Mouse (Mus musculus): ENCODE measurements around the gene Mageb18. TPM values are rescaled to one million over a fixed set of nuclear protein-coding genes. Genes with fewer than 3 reads are reported as not detected.

Gene Mageb18
- polyA plus RNA-seq, 1 experiment from 2014 or later, result not detected

DNA sequence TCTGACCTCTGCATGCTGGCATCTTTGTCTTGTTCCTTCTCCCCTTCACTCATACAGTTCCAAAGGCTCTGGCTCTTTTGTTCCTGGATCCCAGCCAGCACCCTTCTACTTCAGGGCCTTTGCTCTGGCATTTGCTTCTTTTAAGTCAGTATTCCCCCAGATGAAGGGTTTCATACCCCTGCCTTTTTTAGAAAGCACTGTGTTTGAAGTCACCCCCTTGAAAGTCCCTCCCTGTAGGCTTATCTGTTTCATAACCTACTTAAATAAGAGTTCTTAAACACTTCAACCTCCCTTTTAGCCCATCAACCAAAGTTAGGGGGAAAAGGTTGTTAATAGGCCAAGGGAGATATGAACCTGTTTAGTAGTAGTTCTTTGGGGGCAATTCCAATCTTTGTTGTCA lies 212.0 kb downstream of the Mageb18 start:
- Histone ChIP-seq H3K4me3 (ENCODE audit: low read depth, low read length) (no peak overlapping the region), H3K9ac (ENCODE audit: low read depth, low read length) (no peak overlapping the region), H3K27ac (ENCODE audit: low read length) (no peak overlapping the region), H3K36me3 (ENCODE audit: control insufficient read depth, insufficient read depth) (no peaks in the 10 kb centered on the region), H3K4me2 (ENCODE audit: low read depth, low read length) (no peak overlapping the region), H3K27me3 (ENCODE audit: control insufficient read depth, insufficient read depth, low read depth, low read length) (no peaks in the 10 kb centered on the region), H3K4me1 (ENCODE audit: control insufficient read depth, low read depth, low read length) (no peaks in the 10 kb centered on the region), H3K9me3 (replicated peaks; ENCODE audit: control insufficient read depth, low read length) (no peaks in the 10 kb centered on the region)
- no peak for ATAC-seq (ENCODE audit: low read depth)

DNA sequence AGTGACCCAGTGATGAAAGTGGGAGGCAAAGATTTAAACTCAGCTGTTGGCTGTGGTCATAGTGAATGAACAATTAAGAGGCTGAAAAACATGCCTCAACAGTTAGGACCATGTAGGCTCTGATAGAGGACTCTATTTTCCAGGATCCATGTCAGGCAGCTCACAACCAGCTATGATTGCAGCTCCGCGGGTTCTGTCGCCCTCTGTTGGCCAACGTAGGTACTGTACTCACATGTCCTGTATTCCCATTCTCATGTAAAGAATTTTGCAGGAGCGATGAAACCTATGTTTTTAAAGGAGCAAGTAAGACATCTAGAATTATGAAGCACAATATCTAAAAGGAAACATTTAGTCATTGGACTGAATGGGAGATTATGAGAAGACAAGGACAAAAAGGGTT lies 256.4 kb downstream of the Mageb18 start:
- Histone ChIP-seq H3K27me3 (ENCODE audit: control insufficient read depth, insufficient read depth, low read depth, low read length) (no peaks in the 10 kb centered on the region), H3K4me3 (ENCODE audit: low read depth, low read length) (no peak overlapping the region), H3K9me3 (replicated peaks; ENCODE audit: control insufficient read depth, low read length) (no peaks in the 10 kb centered on the region), H3K4me1 (ENCODE audit: control insufficient read depth, low read depth, low read length) (no peaks in the 10 kb centered on the region), H3K36me3 (ENCODE audit: control insufficient read depth, insufficient read depth) (no peaks in the 10 kb centered on the region), H3K27ac (ENCODE audit: low read length) (no peak overlapping the region), H3K4me2 (ENCODE audit: low read depth, low read length) (no peak overlapping the region), H3K9ac (ENCODE audit: low read depth, low read length) (no peak overlapping the region)
- ATAC-seq (ENCODE audit: low read depth), result no peak
- 13% methylated on average over 5 of the region's 5 CpGs for WGBS (ENCODE audit: insufficient replicate concordance)

DNA sequence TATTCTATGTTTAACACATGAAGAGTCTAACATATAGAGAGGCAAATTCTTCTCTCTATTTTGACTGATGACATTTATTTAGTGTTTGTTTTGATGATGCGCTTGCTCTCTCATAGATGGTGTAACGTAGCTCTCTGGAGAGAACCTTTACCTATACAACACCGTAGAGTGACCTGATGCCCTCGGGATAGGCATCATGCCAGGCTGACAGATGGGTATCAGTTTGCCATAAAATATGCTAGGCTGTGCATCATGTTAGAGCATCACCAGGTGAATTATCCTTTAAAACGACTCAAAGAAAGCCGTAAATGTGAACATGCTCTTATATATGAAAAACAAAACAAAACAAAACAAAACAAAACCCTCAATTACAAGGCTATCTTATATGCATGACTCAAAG lies 258.5 kb downstream of the Mageb18 start:
- no peaks in the 10 kb centered on the region for H3K4me1 ChIP-seq (ENCODE audit: control insufficient read depth, low read depth, low read length)
- no peak for ATAC-seq (ENCODE audit: low read depth)
- no peaks in the 10 kb centered on the region for H3K9me3 ChIP-seq (replicated peaks; ENCODE audit: control insufficient read depth, low read length)
- no peak overlapping the region for H3K27ac ChIP-seq (ENCODE audit: low read length)
- no peak overlapping the region for H3K9ac ChIP-seq (ENCODE audit: low read depth, low read length)
- WGBS (ENCODE audit: insufficient replicate concordance), result 63% methylated on average over 6 of the region's 6 CpGs
- no peak overlapping the region for H3K4me3 ChIP-seq (ENCODE audit: low read depth, low read length)
- H3K4me2 ChIP-seq (ENCODE audit: low read depth, low read length), result no peak overlapping the region
- no peaks in the 10 kb centered on the region for H3K27me3 ChIP-seq (ENCODE audit: control insufficient read depth, insufficient read depth, low read depth, low read length)
- no peaks in the 10 kb centered on the region for H3K36me3 ChIP-seq (ENCODE audit: control insufficient read depth, insufficient read depth)

DNA sequence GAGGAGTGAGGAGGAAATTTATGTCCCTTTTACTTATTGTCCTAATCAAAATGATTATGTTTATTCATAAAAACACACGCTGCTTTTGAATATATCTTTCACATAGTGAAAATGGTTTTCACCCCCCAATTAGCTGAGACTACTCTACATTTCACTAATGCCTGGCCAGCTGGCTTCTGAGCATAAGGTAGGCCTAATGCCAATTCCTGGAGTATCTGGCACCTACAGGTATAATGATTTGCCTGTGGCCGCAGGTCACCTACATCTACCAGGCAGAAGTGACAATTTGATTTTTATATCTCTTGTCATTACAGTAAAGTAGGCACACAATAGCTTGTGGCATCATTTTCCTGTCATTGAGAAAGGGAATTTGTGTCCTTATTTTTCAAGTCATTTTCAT lies 259.8 kb downstream of the Mageb18 start:
- Histone ChIP-seq H3K27ac (ENCODE audit: low read length) (no peak overlapping the region), H3K9me3 (replicated peaks; ENCODE audit: control insufficient read depth, low read length) (no peaks in the 10 kb centered on the region), H3K4me1 (ENCODE audit: control insufficient read depth, low read depth, low read length) (no peaks in the 10 kb centered on the region), H3K27me3 (ENCODE audit: control insufficient read depth, insufficient read depth, low read depth, low read length) (no peaks in the 10 kb centered on the region), H3K4me3 (ENCODE audit: low read depth, low read length) (no peak overlapping the region), H3K4me2 (ENCODE audit: low read depth, low read length) (no peak overlapping the region), H3K9ac (ENCODE audit: low read depth, low read length) (no peak overlapping the region), H3K36me3 (ENCODE audit: control insufficient read depth, insufficient read depth) (no peaks in the 10 kb centered on the region)
- WGBS (ENCODE audit: insufficient replicate concordance), result 65% methylated on average over 2 of the region's 2 CpGs
- ATAC-seq (ENCODE audit: low read depth), result no peak

DNA sequence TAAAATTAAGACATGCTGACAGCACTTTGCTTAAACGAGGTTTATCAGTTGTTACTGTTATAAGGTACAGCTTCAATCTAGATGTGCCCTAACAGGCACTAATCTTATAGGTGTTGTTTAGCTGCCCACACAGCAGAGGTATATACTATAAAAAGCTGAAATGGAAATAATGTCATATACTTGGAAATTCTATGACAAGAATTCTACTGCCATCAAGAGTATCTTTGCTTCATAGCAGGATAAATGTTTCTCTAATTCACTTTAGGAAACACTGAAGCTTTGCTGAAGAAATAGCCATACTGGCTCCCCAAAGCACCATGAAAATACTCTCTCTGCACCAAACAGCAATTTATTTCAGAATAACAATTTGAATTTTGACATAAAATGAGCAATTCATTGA lies 265.9 kb downstream of the Mageb18 start:
- Histone ChIP-seq H3K36me3 (ENCODE audit: control insufficient read depth, insufficient read depth) (no peaks in the 10 kb centered on the region), H3K27me3 (ENCODE audit: control insufficient read depth, insufficient read depth, low read depth, low read length) (no peaks in the 10 kb centered on the region), H3K4me3 (ENCODE audit: low read depth, low read length) (no peak overlapping the region), H3K9ac (ENCODE audit: low read depth, low read length) (no peak overlapping the region), H3K4me1 (ENCODE audit: control insufficient read depth, low read depth, low read length) (no peaks in the 10 kb centered on the region), H3K9me3 (replicated peaks; ENCODE audit: control insufficient read depth, low read length) (no peaks in the 10 kb centered on the region), H3K27ac (ENCODE audit: low read length) (no peak overlapping the region), H3K4me2 (ENCODE audit: low read depth, low read length) (no peak overlapping the region)
- ATAC-seq (ENCODE audit: low read depth), result no peak
- WGBS (ENCODE audit: insufficient replicate concordance), result 42% methylated on average over 1 of the region's 1 CpGs

DNA sequence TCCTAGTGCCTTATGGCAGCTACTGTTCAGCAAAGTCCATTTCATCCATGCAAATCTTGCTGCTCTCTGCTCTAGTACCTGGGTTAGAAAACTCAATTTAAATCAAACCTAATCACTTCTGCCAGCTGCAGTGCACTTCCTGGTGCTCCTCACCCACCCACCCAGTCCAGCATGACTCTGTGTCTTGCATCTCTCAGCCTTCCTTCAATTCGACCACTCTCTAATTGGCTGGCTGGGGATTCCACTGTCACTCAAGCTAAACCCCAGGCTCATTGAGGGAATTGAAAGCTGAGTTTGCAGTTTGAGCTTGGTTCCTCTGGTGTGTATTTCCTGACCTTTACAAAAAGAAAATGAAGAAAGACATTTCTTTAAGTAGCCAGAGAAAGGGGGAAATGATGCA lies 275.8 kb downstream of the Mageb18 start:
- ATAC-seq (ENCODE audit: low read depth), result no peak
- Histone ChIP-seq H3K36me3 (ENCODE audit: control insufficient read depth, insufficient read depth) (no peaks in the 10 kb centered on the region), H3K27ac (ENCODE audit: low read length) (no peak overlapping the region), H3K9me3 (replicated peaks; ENCODE audit: control insufficient read depth, low read length) (no peaks in the 10 kb centered on the region), H3K27me3 (ENCODE audit: control insufficient read depth, insufficient read depth, low read depth, low read length) (no peaks in the 10 kb centered on the region), H3K4me2 (ENCODE audit: low read depth, low read length) (no peak overlapping the region), H3K4me3 (ENCODE audit: low read depth, low read length) (no peak overlapping the region), H3K4me1 (ENCODE audit: control insufficient read depth, low read depth, low read length) (no peaks in the 10 kb centered on the region), H3K9ac (ENCODE audit: low read depth, low read length) (no peak overlapping the region)
- WGBS (ENCODE audit: insufficient replicate concordance), result 29% methylated on average over 1 of the region's 1 CpGs

DNA sequence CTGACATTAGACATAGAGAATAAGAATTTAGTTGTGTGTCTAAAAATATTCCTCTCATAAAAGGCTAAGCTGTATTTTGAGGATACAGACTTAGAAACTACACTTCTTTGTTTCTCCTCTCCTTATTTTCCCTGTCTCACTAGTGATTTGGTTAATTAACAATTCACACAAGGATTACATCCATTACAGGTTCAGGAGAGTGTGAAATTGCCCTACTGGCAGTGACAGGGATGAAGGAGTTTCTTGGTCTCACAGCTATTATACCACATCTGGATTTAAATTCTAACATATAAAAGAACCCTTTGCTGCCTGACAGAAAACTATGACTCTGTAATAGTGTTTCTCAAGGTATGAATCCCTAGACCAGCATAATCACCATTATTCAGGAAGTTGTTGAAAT lies 318.8 kb downstream of the Mageb18 start:
- Histone ChIP-seq H3K4me1 (ENCODE audit: control insufficient read depth, low read depth, low read length) (no peaks in the 10 kb centered on the region), H3K9ac (ENCODE audit: low read depth, low read length) (no peak overlapping the region), H3K27ac (ENCODE audit: low read length) (no peak overlapping the region), H3K36me3 (ENCODE audit: control insufficient read depth, insufficient read depth) (no peaks in the 10 kb centered on the region), H3K4me2 (ENCODE audit: low read depth, low read length) (no peak overlapping the region), H3K9me3 (replicated peaks; ENCODE audit: control insufficient read depth, low read length) (no peaks in the 10 kb centered on the region), H3K4me3 (ENCODE audit: low read depth, low read length) (no peak overlapping the region), H3K27me3 (ENCODE audit: control insufficient read depth, insufficient read depth, low read depth, low read length) (no peaks in the 10 kb centered on the region)
- no peak for ATAC-seq (ENCODE audit: low read depth)

Other genes starting within 250 kb of the Mageb18 start
- gene Gm5941, start 109.6 kb downstream of the Mageb18 start, polyA plus RNA-seq (2015; fragmentation: Nextera tagmentation; extraction: Ambion mirVana), result not detected in 2 replicates